Mouse (Mus musculus): ENCODE results near the gene Per2.

GRCm38 (mm10) chr1:91453932-91454331 lies 5.2 kb downstream of the Per2 start:
- TF ChIP-seq POLR2A (IDR thresholded peaks at IDR 0.05; ENCODE audit: low read depth, low read length) (no peak), CTCF (IDR thresholded peaks at IDR 0.05; ENCODE audit: extremely low read depth, insufficient read length, insufficient replicate concordance, low read depth, low read length) (no peak)

Measured in small intestine, adult 2 months (tissue).